Mouse (Mus musculus): Measurements from ENCODE around the gene Rad54l.
A peak's percentile ranks its signal among the peaks of the same experiment; 100 is the strongest.

Rad54l gene

GRCm38 (mm10) chr4:116140801-116141574, 17.5 kb upstream of the Rad54l start:
- no peak for DNase-seq (ENCODE audit: low read depth)

GRCm38 (mm10) chr4:116137421-116137996, 14.0 kb upstream of the Rad54l start:
- no peak for DNase-seq (ENCODE audit: low read depth)

GRCm38 (mm10) chr4:116134990-116135389, 11.5 kb upstream of the Rad54l start:
- DNase-seq (ENCODE audit: low read depth): peak; percentile 80

- DNase-seq (ENCODE audit: low read depth): no peak
Measured at GRCm38 (mm10) chr4:116133126-116133525, 9.6 kb upstream of the Rad54l start.

- DNase-seq (ENCODE audit: low read depth): no peak
Measured at GRCm38 (mm10) chr4:116127956-116128355, 4.5 kb upstream of the Rad54l start.

GRCm38 (mm10) chr4:116125803-116126386, 2.4 kb upstream of the Rad54l start:
- no peak for DNase-seq (ENCODE audit: low read depth)

- DNase-seq (ENCODE audit: low read depth): peak; percentile 32
Measured at GRCm38 (mm10) chr4:116122762-116123161, 728 bp downstream of the Rad54l start.

- no peak for DNase-seq (ENCODE audit: low read depth)
Measured at GRCm38 (mm10) chr4:116111486-116111885, 12.0 kb downstream of the Rad54l start.

GRCm38 (mm10) chr4:116110695-116111094, 12.8 kb downstream of the Rad54l start:
- no peak for DNase-seq (ENCODE audit: low read depth)

GRCm38 (mm10) chr4:116105278-116105677, 18.2 kb downstream of the Rad54l start:
- no peak for DNase-seq (ENCODE audit: low read depth)

GRCm38 (mm10) chr4:116100959-116101358, 22.5 kb downstream of the Rad54l start:
- no peak for DNase-seq (ENCODE audit: low read depth)

GRCm38 (mm10) chr4:116097211-116097610, 26.3 kb downstream of the Rad54l start:
- no peak for DNase-seq (ENCODE audit: low read depth)

GRCm38 (mm10) chr4:116096291-116096690, 27.2 kb downstream of the Rad54l start:
- DNase-seq (ENCODE audit: low read depth): peak; percentile 72

- no peak for DNase-seq (ENCODE audit: low read depth)
Measured at GRCm38 (mm10) chr4:116088510-116089249, 34.8 kb downstream of the Rad54l start.

GRCm38 (mm10) chr4:116077240-116078095, 46.0 kb downstream of the Rad54l start:
- DNase-seq (ENCODE audit: low read depth): peak; percentile 71

- DNase-seq (ENCODE audit: low read depth): peak; percentile 80
Measured at GRCm38 (mm10) chr4:116076369-116077231, 46.9 kb downstream of the Rad54l start.

GRCm38 (mm10) chr4:116075631-116076368, 47.7 kb downstream of the Rad54l start:
- peak; percentile 82 for DNase-seq (ENCODE audit: low read depth)

- peak; percentile 99 for DNase-seq (ENCODE audit: low read depth)
Measured at GRCm38 (mm10) chr4:116074861-116075620, 48.4 kb downstream of the Rad54l start, which contains the start of the genes Uqcrh and Lrrc41. TSS of gene Uqcrh (minus strand) at chr4:116075071. TSS of gene Lrrc41 (plus strand) at chr4:116075269.

GRCm38 (mm10) chr4:116074145-116074675, 49.3 kb downstream of the Rad54l start:
- DNase-seq (ENCODE audit: low read depth): peak; percentile 70

All from NIH3T3 (cell line).